Mouse (Mus musculus): ENCODE measurements around the gene A430005L14Rik.
A peak's percentile ranks its signal among the peaks of the same experiment; 100 is the strongest.

The A430005L14Rik gene

DNA sequence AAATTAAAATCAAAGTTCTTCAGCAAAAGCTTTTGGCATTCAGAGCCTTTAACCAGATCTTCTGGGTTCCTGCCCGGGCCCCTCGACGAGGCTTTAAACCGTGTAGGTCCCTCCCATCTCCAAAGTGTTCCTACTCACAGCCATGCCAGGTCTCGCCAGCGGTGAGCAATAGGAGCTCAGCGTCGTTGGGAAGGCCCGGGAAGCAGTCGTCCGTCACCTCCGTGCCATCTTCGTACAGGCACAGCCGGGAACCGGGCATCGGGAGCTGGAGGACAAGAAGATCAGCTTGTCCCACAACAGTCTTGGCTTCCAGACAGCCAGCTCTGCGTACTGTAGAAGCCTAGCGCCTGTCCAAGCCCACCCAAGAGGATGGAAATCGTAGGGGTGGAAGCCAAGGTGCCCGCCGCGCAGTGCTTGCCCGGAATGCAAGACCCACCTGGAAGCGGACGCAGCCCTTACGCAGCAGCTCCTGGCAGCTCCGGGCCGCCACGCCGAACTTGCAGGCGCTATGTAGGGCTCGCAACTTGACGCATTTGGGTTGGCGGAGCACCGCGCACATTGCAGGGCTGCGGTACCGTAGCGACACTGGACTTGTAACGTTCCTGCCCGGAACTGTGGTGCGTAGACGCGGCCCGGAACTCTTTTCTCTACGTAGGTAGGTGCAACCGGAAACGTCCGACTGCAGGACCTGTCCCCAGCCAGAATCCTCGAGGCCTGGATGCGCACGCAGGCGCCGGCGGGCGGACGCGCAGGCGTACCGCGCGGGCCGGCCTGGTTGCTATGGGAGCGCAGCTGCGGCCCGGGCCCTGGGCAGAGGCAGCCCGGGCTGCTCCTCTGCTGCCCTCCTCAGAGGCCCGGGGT, 17.6 kb downstream of the A430005L14Rik start, which contains the start of the genes Dffb and Cep104:
TSS of gene Dffb (minus strand) at position 696 of the 861 bp plus-strand sequence.
TSS of gene Cep104 (plus strand) at position 764 of the 861 bp plus-strand sequence.
- DNase-seq (ENCODE audit: low spot score): peak; percentile 95

DNA sequence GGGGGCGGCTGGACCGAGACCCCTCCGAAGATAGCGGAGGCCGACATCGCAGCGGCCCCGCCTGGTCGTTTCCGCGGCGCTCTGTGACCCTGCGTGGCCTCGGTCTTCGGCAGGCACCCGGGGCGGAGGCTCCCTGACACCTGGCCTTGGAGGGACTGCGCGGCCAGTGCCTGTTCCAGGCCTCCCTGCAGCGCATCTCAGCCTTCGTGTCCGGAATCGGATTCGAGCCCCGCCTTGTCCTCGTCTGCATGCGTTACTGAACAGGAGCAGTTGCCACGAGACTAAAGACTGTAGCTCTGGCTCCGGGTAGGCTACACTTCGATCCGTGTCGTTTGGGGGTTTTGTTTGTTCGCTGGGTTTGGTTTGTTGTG, 18.2 kb downstream of the A430005L14Rik start:
- DNase-seq (ENCODE audit: low spot score): no peak

DNA sequence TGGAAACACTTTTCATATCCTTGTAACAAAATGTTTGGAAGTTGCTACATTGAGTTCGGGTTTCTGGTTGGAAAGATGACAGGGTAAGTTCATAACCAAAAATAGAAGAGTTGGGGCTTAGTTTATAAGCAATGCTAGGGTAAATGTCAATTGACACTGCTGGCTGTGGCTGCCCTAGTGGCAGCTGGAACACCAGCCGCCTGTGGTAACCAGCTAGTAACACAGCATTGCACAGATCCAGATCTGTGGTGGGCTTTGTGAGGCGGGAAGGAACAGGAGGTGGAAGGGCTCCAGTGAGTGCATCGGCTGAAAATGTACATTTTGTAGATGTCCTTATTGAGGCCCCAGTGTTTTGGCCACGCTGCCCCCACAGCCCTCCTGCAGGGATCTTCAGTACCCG, 18.7 kb downstream of the A430005L14Rik start:
- peak; percentile 9 for DNase-seq (ENCODE audit: low spot score)

DNA sequence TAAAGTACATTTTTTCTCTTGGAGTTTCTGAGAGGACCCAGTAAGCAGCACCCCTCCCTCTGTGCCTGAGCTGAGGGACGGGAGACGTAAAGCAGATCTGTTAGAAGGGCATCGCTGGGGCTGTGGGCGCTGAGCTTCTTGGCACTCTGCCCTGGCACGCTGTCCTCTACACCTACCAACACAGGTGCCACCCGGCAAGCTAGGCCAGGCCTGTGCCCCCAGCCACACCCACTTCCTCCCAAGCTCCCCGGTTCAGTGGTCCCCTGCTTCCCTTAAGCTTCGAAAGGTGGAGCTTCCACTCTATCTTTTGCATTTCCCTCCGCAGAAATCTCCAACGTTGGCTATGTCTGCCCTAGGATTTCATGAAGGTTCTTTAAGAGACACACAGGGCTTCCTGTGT, 22.2 kb downstream of the A430005L14Rik start:
- no peak for DNase-seq (ENCODE audit: low spot score)

DNA sequence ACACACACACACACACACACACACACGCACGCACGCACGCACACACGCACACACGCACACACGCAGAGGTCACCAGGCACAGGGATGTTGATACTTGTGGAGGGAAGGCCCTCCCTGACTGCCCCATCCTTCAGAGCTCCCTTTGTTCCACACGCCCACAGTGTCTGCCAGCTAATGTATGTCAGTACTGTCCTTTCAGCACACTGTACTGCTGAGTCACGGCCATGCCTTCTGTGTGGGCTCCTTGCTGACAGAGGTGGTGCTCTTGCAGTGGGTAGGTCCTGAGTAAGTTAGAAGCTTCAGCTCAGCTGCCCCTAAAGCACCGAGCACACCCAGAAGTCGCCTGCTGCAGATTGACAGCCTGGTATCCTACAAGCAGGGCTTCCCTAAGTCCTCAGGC, 23.4 kb downstream of the A430005L14Rik start:
- DNase-seq (ENCODE audit: low spot score): no peak

DNA sequence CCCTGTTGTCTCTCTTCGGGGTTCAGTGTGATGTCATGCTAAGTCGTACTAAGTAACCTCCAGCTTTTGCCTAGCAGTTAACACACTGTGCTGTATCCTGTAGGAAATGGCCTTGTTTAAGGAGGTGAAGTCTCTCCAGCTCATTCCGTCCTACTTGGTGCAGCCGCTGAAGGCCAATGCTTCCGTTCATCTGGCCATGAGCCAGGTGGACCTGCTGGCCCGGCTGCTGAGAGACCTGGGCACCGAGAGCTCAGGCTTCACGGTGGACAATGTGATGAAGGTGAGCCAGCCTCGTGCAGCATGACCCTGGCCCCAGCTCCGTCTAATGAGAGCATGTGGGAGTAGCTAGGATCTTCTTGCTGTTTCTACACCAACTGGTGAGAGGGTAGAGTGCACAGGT, 35.7 kb downstream of the A430005L14Rik start:
- no peak for DNase-seq (ENCODE audit: low spot score)

DNA sequence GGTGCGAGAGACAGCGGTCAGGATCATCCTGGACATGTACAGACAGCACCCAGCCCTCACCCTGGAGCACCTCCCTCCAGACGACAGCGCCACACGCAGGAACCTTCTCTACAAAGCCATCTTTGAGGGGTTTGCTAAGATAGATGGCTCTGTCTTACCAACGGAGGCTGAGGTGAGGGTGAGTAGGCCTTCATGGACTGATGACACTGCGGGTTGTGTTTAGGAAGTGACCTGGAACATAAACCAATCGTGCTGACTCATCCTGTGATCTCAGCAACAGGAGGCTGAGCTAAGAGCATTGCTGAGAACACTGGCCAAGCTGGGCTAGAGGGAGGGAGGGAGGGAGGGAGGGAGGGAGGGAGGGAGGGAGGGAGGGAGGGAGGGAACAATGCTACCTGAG, 36.5 kb downstream of the A430005L14Rik start:
- DNase-seq (ENCODE audit: low spot score): no peak

DNA sequence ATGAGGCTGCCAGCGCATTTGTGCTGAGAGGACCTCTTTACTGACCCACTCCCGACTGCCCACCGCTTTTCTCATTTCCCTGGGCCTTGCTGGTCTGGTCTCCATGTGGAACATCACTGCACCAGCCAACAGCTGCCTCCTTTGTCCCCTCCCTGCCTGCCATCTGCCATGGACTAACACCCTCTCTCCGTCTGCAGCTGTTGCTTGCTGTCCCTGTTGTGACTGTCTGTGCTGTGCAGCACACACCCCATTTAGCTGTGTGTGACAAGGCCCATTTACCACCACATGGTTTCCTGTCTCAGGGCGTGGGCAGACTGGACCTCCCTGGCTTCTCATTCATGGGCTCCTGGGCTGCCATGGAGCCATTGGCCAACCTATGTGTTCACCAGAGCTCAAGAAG, 48.5 kb downstream of the A430005L14Rik start:
- peak; percentile 28 for DNase-seq (ENCODE audit: low spot score)

DNA sequence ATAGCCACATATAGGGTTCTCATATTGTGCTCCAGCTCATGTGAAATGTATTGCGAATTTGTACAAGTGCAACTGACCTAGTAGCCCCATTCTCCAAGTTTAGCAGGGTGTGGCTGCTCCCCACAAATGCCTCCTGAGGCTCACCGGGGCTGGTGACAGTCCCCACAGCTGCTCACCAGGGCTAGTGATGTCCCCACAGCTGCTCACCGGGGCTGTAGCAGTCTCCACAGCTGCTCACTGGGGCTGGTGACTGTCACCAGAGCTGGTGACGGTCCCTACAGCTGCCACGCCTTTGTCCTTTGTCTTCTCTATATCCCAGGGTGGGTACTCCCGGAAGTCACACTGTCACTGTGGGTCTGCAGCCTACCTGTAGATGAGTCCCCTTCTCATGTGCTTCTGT, 49.2 kb downstream of the A430005L14Rik start:
- no peak for DNase-seq (ENCODE audit: low spot score)

DNA sequence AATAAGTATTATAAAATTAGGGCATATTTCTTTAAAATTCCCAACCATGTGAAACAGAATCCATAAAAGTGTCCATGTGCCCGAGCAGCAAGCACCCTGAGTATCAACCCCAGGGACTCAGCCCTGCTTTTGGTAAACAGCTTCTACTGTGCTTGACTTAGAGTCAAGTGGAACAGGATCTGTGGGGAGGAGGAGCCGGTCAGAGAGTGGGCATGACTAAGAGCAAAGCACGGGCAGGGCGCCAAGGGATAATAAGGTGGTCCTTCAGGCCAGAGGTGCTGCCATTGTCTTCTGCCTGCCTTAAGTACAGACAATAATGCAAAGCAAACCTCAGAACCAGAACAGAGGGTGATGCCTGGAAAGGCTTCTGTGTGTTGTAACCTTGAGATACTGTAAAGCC, 50.7 kb downstream of the A430005L14Rik start:
- no peak for DNase-seq (ENCODE audit: low spot score)

DNA sequence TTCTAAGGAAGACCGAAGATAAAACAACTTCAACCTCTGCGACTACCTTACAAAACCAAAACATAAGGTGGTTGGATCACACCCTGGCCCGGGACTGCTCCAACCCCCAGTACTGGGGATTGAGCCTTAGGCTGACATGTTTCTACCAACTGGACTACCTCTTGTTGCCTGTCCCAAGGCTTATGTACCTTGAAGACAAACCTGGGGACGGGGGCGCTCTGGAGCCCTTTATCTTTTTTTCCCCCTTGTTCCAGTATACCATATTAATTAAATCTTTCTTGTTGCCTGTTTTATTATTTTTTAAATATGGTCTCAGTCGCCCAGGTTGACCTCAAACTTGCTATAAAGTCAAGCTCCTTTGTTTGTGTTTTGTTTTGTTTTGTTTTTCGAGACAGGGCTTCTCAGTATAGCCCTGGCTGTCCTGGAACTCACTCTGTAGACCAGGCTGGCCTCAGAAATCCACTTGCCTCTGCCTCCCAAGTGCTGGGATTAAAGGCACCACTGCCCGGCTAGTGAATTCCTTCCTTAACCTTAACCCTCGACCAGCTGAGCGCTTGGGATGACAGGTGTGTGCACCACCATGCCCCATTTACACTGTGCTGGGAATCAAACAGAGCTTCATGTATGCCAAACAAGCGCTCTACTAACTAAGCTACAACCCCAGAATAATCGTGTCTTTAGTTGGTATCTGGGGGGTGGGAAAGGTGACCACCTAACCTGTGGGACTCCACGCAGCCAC, 54.0 kb downstream of the A430005L14Rik start:
- no peak for DNase-seq (ENCODE audit: low spot score)

Measured in retina, embryonic 14.5 days (tissue).